Mouse (Mus musculus): ENCODE data around the gene Slc38a5. TPM values are rescaled to one million over a fixed set of nuclear protein-coding genes. Genes with fewer than 3 reads are reported as not detected.

Gene Slc38a5
- polyA plus RNA-seq, 1 experiment from 2014 or later = 39.5 TPM

Other genes starting within 250 kb of the Slc38a5 start
- gene Suv39h1, start 196.4 kb upstream of the Slc38a5 start, polyA plus RNA-seq (2015; fragmentation: Nextera tagmentation; extraction: Ambion mirVana) = 40.5 and 40.6 TPM in 2 replicates
- 0.07 and 0.13 TPM in 2 replicates for gene Was, start 180.6 kb upstream of the Slc38a5 start, polyA plus RNA-seq (2015; fragmentation: Nextera tagmentation; extraction: Ambion mirVana)
- gene Wdr13, start 138.2 kb upstream of the Slc38a5 start, polyA plus RNA-seq (2015; fragmentation: Nextera tagmentation; extraction: Ambion mirVana) = 60.2 and 65.5 TPM in 2 replicates
- gene Rbm3, start 125.3 kb upstream of the Slc38a5 start, polyA plus RNA-seq (2015; fragmentation: Nextera tagmentation; extraction: Ambion mirVana) = 289 and 303 TPM in 2 replicates
- gene Tbc1d25, start 95.0 kb upstream of the Slc38a5 start, polyA plus RNA-seq (2015; fragmentation: Nextera tagmentation; extraction: Ambion mirVana) = 22.7 and 25.7 TPM in 2 replicates
- 29.9 and 32.9 TPM in 2 replicates for gene Ebp, start 77.6 kb upstream of the Slc38a5 start, polyA plus RNA-seq (2015; fragmentation: Nextera tagmentation; extraction: Ambion mirVana)
- 47.0 and 52.9 TPM in 2 replicates for gene Porcn, start 64.6 kb upstream of the Slc38a5 start, polyA plus RNA-seq (2015; fragmentation: Nextera tagmentation; extraction: Ambion mirVana)
- 48.8 and 51.0 TPM in 2 replicates for gene Ftsj1, start 18.7 kb upstream of the Slc38a5 start, polyA plus RNA-seq (2015; fragmentation: Nextera tagmentation; extraction: Ambion mirVana)
- gene Ssxb10, start 56.3 kb downstream of the Slc38a5 start, polyA plus RNA-seq (2015; fragmentation: Nextera tagmentation; extraction: Ambion mirVana) = not detected in 2 replicates
- not detected in 2 replicates for gene Ssxb9, start 95.8 kb downstream of the Slc38a5 start, polyA plus RNA-seq (2015; fragmentation: Nextera tagmentation; extraction: Ambion mirVana)
- gene Ssxb1, start 142.2 kb downstream of the Slc38a5 start, polyA plus RNA-seq (2015; fragmentation: Nextera tagmentation; extraction: Ambion mirVana) = not detected in 2 replicates
- not detected in 2 replicates for gene Ssxb2, start 190.6 kb downstream of the Slc38a5 start, polyA plus RNA-seq (2015; fragmentation: Nextera tagmentation; extraction: Ambion mirVana)